Mouse (Mus musculus): ENCODE data around the gene Zfp874b.

DNA sequence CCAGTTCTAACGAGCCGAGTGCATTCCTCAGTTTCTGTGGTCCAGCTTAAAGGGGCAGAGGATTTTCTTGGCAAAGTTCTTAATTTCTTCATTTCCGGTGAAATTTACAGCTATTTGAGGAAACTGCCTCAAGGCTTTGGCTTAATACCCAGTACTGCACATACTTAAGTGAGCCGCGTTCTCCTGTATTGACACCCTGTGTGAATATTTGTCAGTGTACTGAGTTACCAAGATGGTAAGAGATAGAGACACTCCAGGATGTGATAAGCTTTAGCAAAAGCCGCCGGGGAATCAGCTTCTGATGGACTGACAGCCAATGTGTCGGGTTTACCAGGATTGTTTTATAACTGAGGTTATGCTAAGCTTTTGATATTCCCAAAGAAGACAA, 360 bp upstream of the Zfp874b start:
- TF ChIP-seq POLR2A (IDR thresholded peaks at IDR 0.05; ENCODE audit: low read depth, low read length) (no peak), CTCF (IDR thresholded peaks at IDR 0.05; ENCODE audit: borderline replicate concordance, insufficient read depth, low read length) (no peak)
